Mouse (Mus musculus) frontal cortex, adult 2 months (tissue): Measurements from ENCODE around the gene Trim62. TPM values are rescaled to one million over a fixed set of nuclear protein-coding genes. Genes with fewer than 3 reads are reported as not detected.

ENCODE experiments used
- DNase-seq, 2 experiments: peaks; one replicate each; pipeline ENCODE4 v3.0.0; 2022; ENCODE audit warnings: low spot score in 1 of 2; ENCODE audit errors: extremely low spot score in 1 of 2
- polyA plus RNA-seq: library from polyadenylated mRNA; depleted of rRNA; stranded (reverse); fragments of >200 nt; gene quantifications from 2 replicates; pipeline ENCODE4 v1.2.3, GENCODE M21; 2012

Gene Trim62
- polyA plus RNA-seq, 1 experiment, result 26.5 TPM

- DNase-seq, result no peak
These were observed 1.3 kb downstream of the Trim62 start for GRCm38 (mm10) chr4:128884711-128885095.

- DNase-seq, result no peak
These were observed 2.2 kb downstream of the Trim62 start for GRCm38 (mm10) chr4:128885540-128885939.

- no peak for DNase-seq
These were observed 3.2 kb downstream of the Trim62 start for GRCm38 (mm10) chr4:128886571-128886970.

- no peak for DNase-seq
These were observed 3.6 kb downstream of the Trim62 start for GRCm38 (mm10) chr4:128887026-128887425.

- no peak for DNase-seq
These were observed 4.3 kb downstream of the Trim62 start for GRCm38 (mm10) chr4:128887641-128888091.

- no peak for DNase-seq
These were observed 5.1 kb downstream of the Trim62 start for GRCm38 (mm10) chr4:128888436-128888990.

- no peak for DNase-seq
These were observed 6.6 kb downstream of the Trim62 start for GRCm38 (mm10) chr4:128889752-128890630.

GRCm38 (mm10) chr4:128891157-128891556 lies 7.8 kb downstream of the Trim62 start:
- DNase-seq, result peak in 1 of 2 experiments; percentile 72

- DNase-seq, result no peak
These were observed 8.4 kb downstream of the Trim62 start for GRCm38 (mm10) chr4:128891746-128892145.

GRCm38 (mm10) chr4:128892188-128892587 lies 8.8 kb downstream of the Trim62 start:
- no peak for DNase-seq

- no peak for DNase-seq
These were observed 10.7 kb downstream of the Trim62 start for GRCm38 (mm10) chr4:128894112-128894511.

GRCm38 (mm10) chr4:128895841-128896240 lies 12.5 kb downstream of the Trim62 start:
- no peak for DNase-seq

- DNase-seq, result no peak
These were observed 13.3 kb downstream of the Trim62 start for GRCm38 (mm10) chr4:128896667-128897066.

GRCm38 (mm10) chr4:128897911-128898421 lies 14.6 kb downstream of the Trim62 start:
- DNase-seq, result no peak

- peak; percentile 61 to 79 for DNase-seq
These were observed 16.0 kb downstream of the Trim62 start for GRCm38 (mm10) chr4:128899332-128899731.

- no peak for DNase-seq
These were observed 17.1 kb downstream of the Trim62 start for GRCm38 (mm10) chr4:128900484-128900883.

GRCm38 (mm10) chr4:128902390-128902789 lies 19.0 kb downstream of the Trim62 start:
- no peak for DNase-seq

- DNase-seq, result no peak
These were observed 20.8 kb downstream of the Trim62 start for GRCm38 (mm10) chr4:128904035-128904800.

GRCm38 (mm10) chr4:128905251-128905650 lies 21.9 kb downstream of the Trim62 start:
- no peak for DNase-seq

GRCm38 (mm10) chr4:128906757-128907156 lies 23.4 kb downstream of the Trim62 start:
- no peak for DNase-seq
